Mouse (Mus musculus) c-Kit-negative CD71-positive TER-119-positive erythroid progenitor cells, embryonic 14.5 days (primary cell): ENCODE measurements around the gene Gtpbp6.
"Not testable (repeated sequence)": the region's sequence is repeated elsewhere in the genome, so short reads cannot be mapped to it uniquely, and the experiment has no call there.

ENCODE experiments used
- DNase-seq: peaks from one replicate; pipeline ENCODE4 v3.0.0-alpha.2; 2013; ENCODE audit warnings: low read depth, low spot score

The Gtpbp6 gene

GRCm38 (mm10) chr5:110099656-110100580 lies 8.1 kb downstream of the Gtpbp6 start, which contains the start of gene Plcxd1:
Plcxd1 (plus strand) TSS chr5:110099969.
- DNase-seq = no peak

- no peak for DNase-seq
Measured at GRCm38 (mm10) chr5:110098991-110099477, 9.0 kb downstream of the Gtpbp6 start.

- no peak for DNase-seq
Measured at GRCm38 (mm10) chr5:110094847-110095213, 13.2 kb downstream of the Gtpbp6 start.

- peak; percentile 75 for DNase-seq
Measured at GRCm38 (mm10) chr5:110094030-110094846, 13.8 kb downstream of the Gtpbp6 start, which contains the start of gene Gm35315. Gm35315 (minus strand) TSS chr5:110094420.

GRCm38 (mm10) chr5:110091546-110091945 lies 16.5 kb downstream of the Gtpbp6 start:
- DNase-seq = no peak

GRCm38 (mm10) chr5:110086161-110086866 lies 21.7 kb downstream of the Gtpbp6 start:
- DNase-seq = no peak

GRCm38 (mm10) chr5:110082961-110083360 lies 25.0 kb downstream of the Gtpbp6 start:
- no peak for DNase-seq

- DNase-seq = not testable (repeated sequence)
Measured at GRCm38 (mm10) chr5:110072413-110072812, 35.6 kb downstream of the Gtpbp6 start, which contains the start of gene Gm17655. Gm17655 (minus strand) TSS chr5:110072513.

- peak; percentile 60 for DNase-seq
Measured at GRCm38 (mm10) chr5:110057637-110058408, 50.2 kb downstream of the Gtpbp6 start.
